In genomic region chr10:39230634-39231410, GRCm38 (mm10) we compare ENCODE assay signal across 17 mouse cellular contexts.
DNase-seq lines count a peak whose midpoint lies in the region; ATAC-seq and TF ChIP-seq lines count a peak whose summit lies in the region.
"Had no signal": no experiment of that assay in that cellular context is flagged by ENCODE, and none has a peak within 500 bp of the region (broad histone marks: within the 10 kb centered on the region; RNA-seq: fewer than 3 reads in every experiment).

No protein-coding gene starts in this region.

- no peak overlapping the region for H3K4me3 ChIP-seq in forebrain, embryonic 11.5 days (ENCODE audit: low read depth, low read length)
- H3K4me3 ChIP-seq in forebrain, postnatal 0 days (ENCODE audit: low read depth, low read length), result no peak overlapping the region
- H3K4me3 ChIP-seq in midbrain, embryonic 13.5 days (replicated peaks), result no peak overlapping the region
- H3K4me3 ChIP-seq in midbrain, postnatal 0 days (ENCODE audit: low read depth, low read length), result no peak overlapping the region
- no peak overlapping the region for H3K4me3 ChIP-seq in liver, embryonic 11.5 days (ENCODE audit: low read depth, low read length)
- H3K4me3 ChIP-seq in neural tube, embryonic 15.5 days (replicated peaks), result no peak overlapping the region
- H3K4me3 ChIP-seq: neural tube, embryonic 12.5 days had no signal

- H3K4me2 ChIP-seq in forebrain, embryonic 11.5 days (ENCODE audit: low read depth, low read length, severe bottlenecking), result no peak overlapping the region
- H3K4me2 ChIP-seq in forebrain, postnatal 0 days (ENCODE audit: low read depth), result no peak overlapping the region
- no peak overlapping the region for H3K4me2 ChIP-seq in midbrain, embryonic 13.5 days (replicated peaks)
- no peak overlapping the region for H3K4me2 ChIP-seq in midbrain, postnatal 0 days (ENCODE audit: low read depth, low read length, poor library complexity, severe bottlenecking)
- peak overlapping the region; percentile 25 for H3K4me2 ChIP-seq in liver, embryonic 11.5 days
- no peak overlapping the region for H3K4me2 ChIP-seq in neural tube, embryonic 15.5 days
- H3K4me2 ChIP-seq: neural tube, embryonic 12.5 days had no signal

- no peak for TF ChIP-seq CTCF in forebrain, postnatal 0 days (IDR thresholded peaks at IDR 0.05; ENCODE audit: low read depth)
- no peak for TF ChIP-seq CTCF in midbrain, postnatal 0 days (IDR thresholded peaks at IDR 0.05)

- no peak for DNase-seq in forebrain, embryonic 11.5 days (ENCODE audit: low spot score)
- no peak for DNase-seq in forebrain, postnatal 0 days
- DNase-seq in midbrain, postnatal 0 days (ENCODE audit: low spot score), result no peak
- no peak for DNase-seq in liver, embryonic 11.5 days (ENCODE audit: low spot score)
- DNase-seq in thymus, postnatal 10 days (ENCODE audit: low spot score in 2 of 2), result no peak
- no peak for DNase-seq in kidney, postnatal 4 days
- DNase-seq: adrenal gland, adult 2 months; cerebellum, adult 18-20 months; embryo, embryonic 11 days; gastrocnemius, postnatal 36 days; kidney, adult 9 months; lung, postnatal 10 days; right cerebral cortex, adult 18-20 months; thymus, adult 18-20 months had no signal

- no peaks in the 10 kb centered on the region; the same call in 1 of the 2 replicates for H3K4me1 ChIP-seq in forebrain, embryonic 11.5 days (replicated peaks; ENCODE audit: control insufficient read depth, insufficient read depth, low read length)
- H3K4me1 ChIP-seq in forebrain, postnatal 0 days (ENCODE audit: insufficient read depth), result peaks cover 13% of the 10 kb centered on the region
- H3K4me1 ChIP-seq in midbrain, embryonic 13.5 days (replicated peaks), result peaks cover 25% of the 10 kb centered on the region
- H3K4me1 ChIP-seq in midbrain, postnatal 0 days (ENCODE audit: insufficient read depth, low read length), result peaks cover 3% of the 10 kb centered on the region; the same call in 1 of the 2 replicates
- peaks cover 7% of the 10 kb centered on the region for H3K4me1 ChIP-seq in liver, embryonic 11.5 days (replicated peaks; ENCODE audit: control insufficient read depth, insufficient read depth, low read length)
- H3K4me1 ChIP-seq in neural tube, embryonic 15.5 days, result peaks cover 28% of the 10 kb centered on the region

- ATAC-seq in forebrain, embryonic 11.5 days (replicated peaks; ENCODE audit: low FRiP score), result 0 out of 2 replicates have a peak, but pooled peaks have one; percentile 24
- no peak for ATAC-seq in forebrain, postnatal 0 days
- ATAC-seq in midbrain, embryonic 13.5 days, result 0 out of 2 replicates have a peak, but pooled peaks have one; percentile 28
- no peak for ATAC-seq in midbrain, postnatal 0 days (ENCODE audit: low FRiP score)
- ATAC-seq in liver, embryonic 11.5 days (replicated peaks; ENCODE audit: low FRiP score), result peak; percentile 74
- peak; percentile 6; the same call in 1 of the 2 replicates for ATAC-seq in neural tube, embryonic 15.5 days (ENCODE audit: low FRiP score)

- no peaks in the 10 kb centered on the region; the same call in 1 of the 2 replicates for H3K9me3 ChIP-seq in forebrain, embryonic 11.5 days (ENCODE audit: control insufficient read depth, low read length)
- H3K9me3 ChIP-seq in forebrain, postnatal 0 days (ENCODE audit: low read length), result no peaks in the 10 kb centered on the region
- no peaks in the 10 kb centered on the region for H3K9me3 ChIP-seq in midbrain, embryonic 13.5 days
- no peaks in the 10 kb centered on the region for H3K9me3 ChIP-seq in midbrain, postnatal 0 days (ENCODE audit: low read length)
- no peaks in the 10 kb centered on the region for H3K9me3 ChIP-seq in liver, embryonic 11.5 days (ENCODE audit: control insufficient read depth, low read length)
- H3K9me3 ChIP-seq in neural tube, embryonic 15.5 days (replicated peaks), result no peaks in the 10 kb centered on the region
- H3K9me3 ChIP-seq: neural tube, embryonic 12.5 days had no signal

- 52% methylated on average over 14 of the region's 14 CpGs for WGBS in forebrain, embryonic 11.5 days
- 43% methylated on average over 14 of the region's 14 CpGs for WGBS in forebrain, postnatal 0 days
- 44% methylated on average over 14 of the region's 14 CpGs for WGBS in midbrain, embryonic 13.5 days
- 44% methylated on average over 14 of the region's 14 CpGs for WGBS in midbrain, postnatal 0 days
- 57% methylated on average over 14 of the region's 14 CpGs for WGBS in liver, embryonic 11.5 days
- 47% methylated on average over 14 of the region's 14 CpGs for WGBS in neural tube, embryonic 15.5 days

- H3K9ac ChIP-seq in forebrain, embryonic 11.5 days (ENCODE audit: low read length), result no peak overlapping the region
- no peak overlapping the region for H3K9ac ChIP-seq in forebrain, postnatal 0 days
- no peak overlapping the region for H3K9ac ChIP-seq in midbrain, embryonic 13.5 days (replicated peaks)
- no peak overlapping the region for H3K9ac ChIP-seq in midbrain, postnatal 0 days (replicated peaks; ENCODE audit: low read length, poor library complexity, severe bottlenecking)
- no peak overlapping the region for H3K9ac ChIP-seq in liver, embryonic 11.5 days (ENCODE audit: low read depth, low read length)
- H3K9ac ChIP-seq in neural tube, embryonic 15.5 days (replicated peaks), result no peak overlapping the region
- H3K9ac ChIP-seq: neural tube, embryonic 12.5 days had no signal

- no peaks in the 10 kb centered on the region for H3K36me3 ChIP-seq in forebrain, embryonic 11.5 days (ENCODE audit: control insufficient read depth, insufficient read depth, low read length)
- no peaks in the 10 kb centered on the region for H3K36me3 ChIP-seq in forebrain, postnatal 0 days (ENCODE audit: insufficient read depth)
- no peaks in the 10 kb centered on the region for H3K36me3 ChIP-seq in midbrain, embryonic 13.5 days
- no peaks in the 10 kb centered on the region for H3K36me3 ChIP-seq in midbrain, postnatal 0 days (ENCODE audit: insufficient read depth, low read length)
- H3K36me3 ChIP-seq in liver, embryonic 11.5 days (ENCODE audit: control insufficient read depth, insufficient read depth, low read length), result no peaks in the 10 kb centered on the region
- H3K36me3 ChIP-seq in neural tube, embryonic 15.5 days, result no peaks in the 10 kb centered on the region
- H3K36me3 ChIP-seq: neural tube, embryonic 12.5 days had no signal

- no peaks in the 10 kb centered on the region for H3K27me3 ChIP-seq in forebrain, embryonic 11.5 days (ENCODE audit: control insufficient read depth, insufficient read depth, low read length)
- H3K27me3 ChIP-seq in forebrain, postnatal 0 days (ENCODE audit: insufficient read depth, low read length), result no peaks in the 10 kb centered on the region
- no peaks in the 10 kb centered on the region for H3K27me3 ChIP-seq in midbrain, embryonic 13.5 days
- H3K27me3 ChIP-seq in midbrain, postnatal 0 days (ENCODE audit: insufficient read depth, low read length), result no peaks in the 10 kb centered on the region
- no peaks in the 10 kb centered on the region for H3K27me3 ChIP-seq in liver, embryonic 11.5 days (replicated peaks; ENCODE audit: control insufficient read depth, insufficient read depth, low read length)
- H3K27me3 ChIP-seq in neural tube, embryonic 15.5 days (replicated peaks), result no peaks in the 10 kb centered on the region
- H3K27me3 ChIP-seq: neural tube, embryonic 12.5 days had no signal

- no peak overlapping the region for H3K27ac ChIP-seq in forebrain, embryonic 11.5 days (ENCODE audit: low read depth, low read length)
- H3K27ac ChIP-seq in forebrain, postnatal 0 days (ENCODE audit: low read depth, low read length), result no peak overlapping the region
- no peak overlapping the region for H3K27ac ChIP-seq in midbrain, embryonic 13.5 days
- H3K27ac ChIP-seq in midbrain, postnatal 0 days (ENCODE audit: low read depth, low read length), result no peak overlapping the region
- H3K27ac ChIP-seq in liver, embryonic 11.5 days (ENCODE audit: low read depth, low read length), result no peak overlapping the region
- peak overlapping the region; percentile 48 for H3K27ac ChIP-seq in neural tube, embryonic 15.5 days (replicated peaks)
- H3K27ac ChIP-seq: neural tube, embryonic 12.5 days had no signal

Comparison
In these comparisons a context has a peak if more than half of its experiments do, and no peak if none do; other contexts are left out.
1. ATAC-seq: peak in forebrain, embryonic 11.5 days (single experiment), midbrain, embryonic 13.5 days (single experiment), liver, embryonic 11.5 days (single experiment) and neural tube, embryonic 15.5 days (single experiment); none in forebrain, postnatal 0 days (single experiment) and midbrain, postnatal 0 days (single experiment).